Mouse (Mus musculus): ENCODE results near the gene Snx29.

GRCm38 (mm10) chr16:11479605-11480004 lies 156.9 kb downstream of the Snx29 start:
- TF ChIP-seq CHD2 (IDR thresholded peaks at IDR 0.05; ENCODE audit: low read depth, low read length) (no peak), ZC3H11A (IDR thresholded peaks at IDR 0.05; ENCODE audit: borderline replicate concordance, low read depth, low read length) (no peak), HCFC1 (IDR thresholded peaks at IDR 0.05; ENCODE audit: borderline replicate concordance, insufficient read depth, low read length) (no peak)
